Mouse (Mus musculus): ENCODE measurements around the gene Atf6. TPM values are rescaled to one million over a fixed set of nuclear protein-coding genes. Genes with fewer than 3 reads are reported as not detected.

Atf6 gene
- polyA plus RNA-seq, 1 experiment from 2014 or later: 6.0 TPM

- Histone ChIP-seq H3K4me1 (ENCODE audit: insufficient read depth) (peaks cover 10% of the 10 kb centered on the region), H3K27me3 (ENCODE audit: insufficient read depth, low read length) (peaks cover 28% of the 10 kb centered on the region), H3K4me2 (ENCODE audit: low read depth, low read length) (peak overlapping the region; percentile 71), H3K9me3 (ENCODE audit: low read length) (no peaks in the 10 kb centered on the region), H3K9ac (replicated peaks) (peak overlapping the region; percentile 44), H3K27ac (ENCODE audit: low read depth) (no peak overlapping the region), H3K4me3 (ENCODE audit: low read depth, low read length) (peak overlapping the region; percentile 43), H3K36me3 (replicated peaks; ENCODE audit: insufficient read depth, low read length) (no peaks in the 10 kb centered on the region)
- 3% methylated on average over 69 of the region's 71 CpGs for WGBS (ENCODE audit: insufficient replicate concordance)
- peak; percentile 33; the same call in 1 of the 2 replicates for ATAC-seq
- TF ChIP-seq CTCF (IDR thresholded peaks at IDR 0.05; ENCODE audit: low read depth): peak; percentile 14
- no peak for TF ChIP-seq EP300 (IDR thresholded peaks at IDR 0.05; ENCODE audit: low read depth)
- peak; percentile 50 for DNase-seq
Measured at GRCm38 (mm10) chr1:170907456-170908191, 40.1 kb upstream of the Atf6 start.

- Histone ChIP-seq H3K36me3 (replicated peaks; ENCODE audit: insufficient read depth, low read length) (no peaks in the 10 kb centered on the region), H3K4me3 (ENCODE audit: low read depth, low read length) (peak overlapping the region; percentile 43), H3K4me1 (ENCODE audit: insufficient read depth) (peaks cover 10% of the 10 kb centered on the region), H3K27me3 (ENCODE audit: insufficient read depth, low read length) (peaks cover 28% of the 10 kb centered on the region), H3K9ac (replicated peaks) (no peak overlapping the region), H3K27ac (ENCODE audit: low read depth) (no peak overlapping the region), H3K9me3 (ENCODE audit: low read length) (no peaks in the 10 kb centered on the region), H3K4me2 (ENCODE audit: low read depth, low read length) (peak overlapping the region; percentile 71)
- WGBS (ENCODE audit: insufficient replicate concordance): 26% methylated on average over 11 of the region's 11 CpGs
- TF ChIP-seq EP300 (IDR thresholded peaks at IDR 0.05; ENCODE audit: low read depth): no peak
- no peak for TF ChIP-seq CTCF (IDR thresholded peaks at IDR 0.05; ENCODE audit: low read depth)
- no peak for DNase-seq
- no peak for ATAC-seq
Measured at GRCm38 (mm10) chr1:170907111-170907455, 39.5 kb upstream of the Atf6 start.

DNA sequence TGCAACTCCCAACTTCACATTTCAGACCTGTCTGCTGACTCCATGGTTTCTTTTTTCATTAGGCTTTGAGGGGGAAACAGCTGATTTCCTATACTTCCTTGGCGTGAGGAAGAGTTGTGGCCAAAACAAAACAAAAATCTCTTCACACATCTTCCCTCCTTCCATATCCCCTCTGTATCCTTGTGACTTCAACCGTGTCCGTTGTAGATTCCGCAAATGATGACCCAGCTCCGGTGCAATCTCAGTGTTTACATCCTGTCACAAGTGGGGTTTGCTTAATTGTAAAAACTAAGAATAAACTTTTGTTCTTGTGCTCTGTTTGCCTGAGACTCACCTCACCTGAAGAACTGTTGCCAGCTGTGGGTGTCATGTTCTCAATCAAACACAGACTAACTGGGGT, 35.9 kb upstream of the Atf6 start:
- no peaks in the 10 kb centered on the region for H3K36me3 ChIP-seq (replicated peaks; ENCODE audit: insufficient read depth, low read length)
- H3K4me1 ChIP-seq (ENCODE audit: insufficient read depth): peaks cover 15% of the 10 kb centered on the region
- DNase-seq: no peak
- no peak overlapping the region for H3K4me3 ChIP-seq (ENCODE audit: low read depth, low read length)
- peaks cover 20% of the 10 kb centered on the region for H3K27me3 ChIP-seq (ENCODE audit: insufficient read depth, low read length)
- H3K9me3 ChIP-seq (ENCODE audit: low read length): no peaks in the 10 kb centered on the region
- TF ChIP-seq CTCF (IDR thresholded peaks at IDR 0.05; ENCODE audit: low read depth) (no peak), EP300 (IDR thresholded peaks at IDR 0.05; ENCODE audit: low read depth) (peak; percentile 48; the same call in 1 of the 2 replicates)
- H3K27ac ChIP-seq (ENCODE audit: low read depth): 0 out of 2 replicates have a peak overlapping the region, but pooled peaks have one; percentile 6
- no peak overlapping the region for H3K9ac ChIP-seq (replicated peaks)
- WGBS (ENCODE audit: insufficient replicate concordance): 42% methylated on average over 5 of the region's 5 CpGs
- no peak overlapping the region for H3K4me2 ChIP-seq (ENCODE audit: low read depth, low read length)
- ATAC-seq: no peak

DNA sequence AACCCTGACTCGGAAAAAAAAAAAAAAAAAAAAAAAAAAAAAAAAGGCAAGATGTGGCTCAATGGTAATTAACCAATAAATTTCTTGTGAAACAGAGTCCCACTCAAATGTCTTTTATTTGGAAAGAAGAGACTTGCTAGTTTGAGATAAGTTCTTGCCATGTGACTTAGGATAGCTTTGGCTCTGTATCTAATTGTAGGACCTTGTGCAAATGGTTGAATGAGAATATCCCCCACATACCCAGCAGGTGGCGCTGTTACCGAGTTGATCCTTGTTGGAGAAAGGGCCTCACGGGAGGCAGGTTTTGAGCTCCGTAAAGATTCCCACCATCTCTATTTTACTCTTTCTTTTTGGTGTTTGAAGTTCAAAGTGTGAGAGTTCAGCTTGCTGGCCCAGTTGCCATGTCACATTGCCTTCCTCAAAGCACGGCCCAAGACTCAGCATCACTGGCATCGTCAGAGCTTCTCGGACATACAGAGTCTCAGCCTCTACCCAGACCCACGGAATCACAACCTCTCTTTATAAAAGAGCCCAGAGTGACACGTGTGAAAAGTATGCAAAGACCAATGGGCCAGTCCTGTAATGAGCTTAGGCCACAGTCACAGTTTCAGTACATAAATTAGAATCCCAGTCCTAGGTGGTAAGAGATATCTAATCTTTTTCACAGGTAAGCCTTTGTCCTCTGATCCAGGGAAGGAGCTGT, 34.1 kb upstream of the Atf6 start:
- TF ChIP-seq EP300 (IDR thresholded peaks at IDR 0.05; ENCODE audit: low read depth): no peak
- TF ChIP-seq CTCF (IDR thresholded peaks at IDR 0.05; ENCODE audit: low read depth): peak; percentile 92
- H3K4me3 ChIP-seq (ENCODE audit: low read depth, low read length): no peak overlapping the region
- peak overlapping the region; percentile 62 for H3K4me2 ChIP-seq (ENCODE audit: low read depth, low read length)
- no peaks in the 10 kb centered on the region for H3K36me3 ChIP-seq (replicated peaks; ENCODE audit: insufficient read depth, low read length)
- WGBS (ENCODE audit: insufficient replicate concordance): 40% methylated on average over 10 of the region's 10 CpGs
- no peak overlapping the region for H3K27ac ChIP-seq (ENCODE audit: low read depth)
- no peak overlapping the region for H3K9ac ChIP-seq (replicated peaks)
- H3K4me1 ChIP-seq (ENCODE audit: insufficient read depth): peaks cover 6% of the 10 kb centered on the region; the same call in 1 of the 2 replicates
- H3K27me3 ChIP-seq (ENCODE audit: insufficient read depth, low read length): peaks cover 2% of the 10 kb centered on the region; the same call in 1 of the 2 replicates
- H3K9me3 ChIP-seq (ENCODE audit: low read length): no peaks in the 10 kb centered on the region
- peak; percentile 90 for DNase-seq
- peak; percentile 62 for ATAC-seq

GRCm38 (mm10) chr1:170900799-170901467, 33.4 kb upstream of the Atf6 start:
- DNase-seq: peak; percentile 51
- peaks cover 6% of the 10 kb centered on the region; the same call in 1 of the 2 replicates for H3K4me1 ChIP-seq (ENCODE audit: insufficient read depth)
- WGBS (ENCODE audit: insufficient replicate concordance): 21% methylated on average over 10 of the region's 10 CpGs
- H3K4me3 ChIP-seq (ENCODE audit: low read depth, low read length): no peak overlapping the region
- peak overlapping the region; percentile 62 for H3K4me2 ChIP-seq (ENCODE audit: low read depth, low read length)
- no peak overlapping the region for H3K27ac ChIP-seq (ENCODE audit: low read depth)
- H3K27me3 ChIP-seq (ENCODE audit: insufficient read depth, low read length): no peaks in the 10 kb centered on the region
- no peaks in the 10 kb centered on the region for H3K36me3 ChIP-seq (replicated peaks; ENCODE audit: insufficient read depth, low read length)
- H3K9me3 ChIP-seq (ENCODE audit: low read length): no peaks in the 10 kb centered on the region
- peak; percentile 22; the same call in 1 of the 2 replicates for ATAC-seq
- no peak overlapping the region for H3K9ac ChIP-seq (replicated peaks)
- TF ChIP-seq EP300 (IDR thresholded peaks at IDR 0.05; ENCODE audit: low read depth) (no peak), CTCF (IDR thresholded peaks at IDR 0.05; ENCODE audit: low read depth) (peak; percentile 63)

All from liver, postnatal 0 days (tissue).